Mouse (Mus musculus) frontal cortex, adult (tissue): ENCODE data around the gene Trnau1ap.
A peak's percentile ranks its signal among the peaks of the same experiment; 100 is the strongest.

Source experiments
- ATAC-seq: cut with Nextera tagmentation; 2 replicates; pipeline ENCODE4 v1.9.2; 2017; ENCODE audit warnings: mild to moderate bottlenecking, moderate library complexity, mixed read lengths; ENCODE audit not compliant: low TSS enrichment

Gene Trnau1ap

GRCm38 (mm10) chr4:132329115-132329834 lies at the start of gene Trnau1ap:
TSS of gene Trnau1ap (minus strand) at chr4:132329538.
- ATAC-seq: peak; percentile 98

GRCm38 (mm10) chr4:132373820-132374219 lies 44.5 kb upstream of the Trnau1ap start:
- ATAC-seq: no peak

GRCm38 (mm10) chr4:132369953-132370750 lies 40.8 kb upstream of the Trnau1ap start:
- no peak for ATAC-seq

GRCm38 (mm10) chr4:132367480-132368201 lies 38.3 kb upstream of the Trnau1ap start:
- no peak for ATAC-seq

GRCm38 (mm10) chr4:132365450-132366060 lies 36.2 kb upstream of the Trnau1ap start:
- no peak for ATAC-seq

- ATAC-seq: no peak
Observed at GRCm38 (mm10) chr4:132363487-132363886, 34.1 kb upstream of the Trnau1ap start.

- no peak for ATAC-seq
Observed at GRCm38 (mm10) chr4:132359510-132359909, 30.2 kb upstream of the Trnau1ap start.

- no peak for ATAC-seq
Observed at GRCm38 (mm10) chr4:132356170-132356569, 26.8 kb upstream of the Trnau1ap start.

- no peak for ATAC-seq
Observed at GRCm38 (mm10) chr4:132355403-132355802, 26.1 kb upstream of the Trnau1ap start.

GRCm38 (mm10) chr4:132354571-132354970 lies 25.2 kb upstream of the Trnau1ap start:
- ATAC-seq: no peak

GRCm38 (mm10) chr4:132353481-132353885 lies 24.1 kb upstream of the Trnau1ap start, which contains the start of gene Rcc1:
TSS of gene Rcc1 (minus strand) at chr4:132353605.
- peak; percentile 89 for ATAC-seq

GRCm38 (mm10) chr4:132352739-132353138 lies 23.4 kb upstream of the Trnau1ap start:
- 0 out of 2 replicates have a peak, but pooled peaks have one; percentile 26 for ATAC-seq

GRCm38 (mm10) chr4:132351401-132351800 lies 22.1 kb upstream of the Trnau1ap start:
- no peak for ATAC-seq

GRCm38 (mm10) chr4:132350854-132351253 lies 21.5 kb upstream of the Trnau1ap start:
- no peak for ATAC-seq

GRCm38 (mm10) chr4:132350123-132350740 lies 20.9 kb upstream of the Trnau1ap start:
- ATAC-seq: no peak

GRCm38 (mm10) chr4:132349495-132350122 lies 20.3 kb upstream of the Trnau1ap start:
- no peak for ATAC-seq

- ATAC-seq: no peak
Observed at GRCm38 (mm10) chr4:132346661-132347060, 17.3 kb upstream of the Trnau1ap start.

GRCm38 (mm10) chr4:132346261-132346660 lies 16.9 kb upstream of the Trnau1ap start:
- no peak for ATAC-seq

- ATAC-seq: no peak
Observed at GRCm38 (mm10) chr4:132345843-132346212, 16.5 kb upstream of the Trnau1ap start.

GRCm38 (mm10) chr4:132345135-132345842 lies 16.0 kb upstream of the Trnau1ap start:
- peak; percentile 87 for ATAC-seq
